Mouse (Mus musculus) Patski (cell line): ENCODE data around the gene P2ry6. TPM values are rescaled to one million over a fixed set of nuclear protein-coding genes. Genes with fewer than 3 reads are reported as not detected.

Source experiments
- ATAC-seq: fragments of 100-300 bp; one replicate; pipeline ENCODE4 v1.8.0; 2021
- CTCF ChIA-PET: fragments of 350-600 bp; sonication (Branson Sonifier 250); formaldehyde crosslinking; loops from one replicate; lab custom pipeline; 2022; ENCODE audit warnings: inconsistent platforms; lab: Charles Lee
- POLR2A ChIA-PET: fragments of 350-600 bp; sonication (Branson Sonifier 250); formaldehyde crosslinking; loops from one replicate; lab custom pipeline; 2022; ENCODE audit warnings: antibody characterized with exemption, inconsistent platforms; lab: Charles Lee
- DNase-seq: peaks from one replicate; pipeline ENCODE4 v3.0.0-alpha.2; 2011; ENCODE audit warnings: low read depth, low spot score
- H3K27me3 ChIP-seq: fragments of 371-371 bp; one replicate; pipeline ENCODE4 v1.5.1; 2021
- CTCF ChIP-seq: fragments of 100-300 bp; IDR thresholded peaks from one replicate; pipeline ENCODE4 v1.5.1; 2021
- in situ Hi-C: fragments of 300-500 bp; cut with MboI; formaldehyde crosslinking; loops from 3 replicates; pipeline ENCODE4 v1.11.1; 2018; ENCODE audit warnings: low pct_unique_long_range_greater_than_20kb, mixed read lengths
- polyA plus RNA-seq: library from polyadenylated mRNA; unstranded; gene quantifications from one replicate; pipeline ENCODE4 v1.2.3, GENCODE M21; 2021

Gene P2ry6
- polyA plus RNA-seq, 1 experiment from 2014 or later = 0.22 TPM

GRCm38 (mm10) chr7:100931316-100931925, 43.0 kb downstream of the P2ry6 start:
- in situ Hi-C loops = loop anchor here (10.0 kb wide), 1 partner anchor 57 kb away; no protein-coding TSS in a partner anchor
- no peaks in the 10 kb centered on the region for H3K27me3 ChIP-seq
- CTCF ChIA-PET = interaction anchor here (1.1 to 3.2 kb wide), 4 partner anchors 13 to 65 kb away, joined by 3 to 17 read pairs (median 3); no protein-coding TSS in a partner anchor
- TF ChIP-seq CTCF = no peak
- ATAC-seq = no peak
- POLR2A ChIA-PET = interaction anchor here (0.6 to 4.4 kb wide), 8 partner anchors 9 to 1015 kb away, joined by 3 to 33 read pairs (median 4); no protein-coding TSS in a partner anchor
- DNase-seq = no peak

DNA sequence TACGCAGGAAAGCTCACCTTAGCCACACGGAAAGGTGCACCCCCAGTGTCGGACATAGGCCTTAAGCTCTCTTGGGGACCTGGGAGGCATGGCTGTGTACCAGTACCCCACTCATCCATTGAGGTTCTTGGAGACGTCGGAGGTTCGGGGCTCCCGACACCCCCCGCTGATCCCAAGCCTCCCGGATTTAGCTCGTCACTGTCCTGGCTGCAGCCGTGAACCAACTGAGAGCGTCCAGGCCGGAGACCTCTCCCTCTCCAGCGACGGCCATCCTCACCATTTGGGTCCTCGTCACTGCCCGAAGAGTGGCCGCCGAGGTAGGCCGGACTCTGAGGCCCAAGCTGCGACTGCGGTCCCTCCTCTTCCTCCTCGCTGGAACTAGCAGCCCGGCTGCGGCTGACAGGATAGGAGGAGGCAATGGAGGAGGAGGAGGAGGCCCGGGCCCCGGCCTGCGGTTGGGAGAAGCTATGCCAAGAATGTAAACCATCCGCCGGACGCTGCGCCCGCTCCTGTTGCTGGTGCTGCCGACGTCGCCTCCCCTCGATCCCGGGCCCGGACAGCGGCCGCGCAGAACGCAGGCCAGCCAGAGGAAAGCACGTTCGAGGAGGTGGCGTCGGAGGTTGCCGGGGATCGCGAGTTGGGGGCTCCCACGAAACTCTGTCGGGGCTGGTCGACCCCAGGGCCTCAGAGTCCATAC, 43.7 kb downstream of the P2ry6 start:
- DNase-seq = no peak
- ATAC-seq = peak; percentile 42
- TF ChIP-seq CTCF = no peak
- ChIA-PET POLR2A (interaction anchor here (0.6 to 4.4 kb wide), 10 partner anchors 8 to 1777 kb away, joined by 3 to 33 read pairs (median 5); no protein-coding TSS in a partner anchor), CTCF (interaction anchor here (0.6 to 3.2 kb wide), 6 partner anchors 13 to 64 kb away, joined by 3 to 17 read pairs (median 3); no protein-coding TSS in a partner anchor)
- no peaks in the 10 kb centered on the region for H3K27me3 ChIP-seq
- in situ Hi-C loops = loop anchor here (10.0 kb wide), 1 partner anchor 56 kb away; no protein-coding TSS in a partner anchor

DNA sequence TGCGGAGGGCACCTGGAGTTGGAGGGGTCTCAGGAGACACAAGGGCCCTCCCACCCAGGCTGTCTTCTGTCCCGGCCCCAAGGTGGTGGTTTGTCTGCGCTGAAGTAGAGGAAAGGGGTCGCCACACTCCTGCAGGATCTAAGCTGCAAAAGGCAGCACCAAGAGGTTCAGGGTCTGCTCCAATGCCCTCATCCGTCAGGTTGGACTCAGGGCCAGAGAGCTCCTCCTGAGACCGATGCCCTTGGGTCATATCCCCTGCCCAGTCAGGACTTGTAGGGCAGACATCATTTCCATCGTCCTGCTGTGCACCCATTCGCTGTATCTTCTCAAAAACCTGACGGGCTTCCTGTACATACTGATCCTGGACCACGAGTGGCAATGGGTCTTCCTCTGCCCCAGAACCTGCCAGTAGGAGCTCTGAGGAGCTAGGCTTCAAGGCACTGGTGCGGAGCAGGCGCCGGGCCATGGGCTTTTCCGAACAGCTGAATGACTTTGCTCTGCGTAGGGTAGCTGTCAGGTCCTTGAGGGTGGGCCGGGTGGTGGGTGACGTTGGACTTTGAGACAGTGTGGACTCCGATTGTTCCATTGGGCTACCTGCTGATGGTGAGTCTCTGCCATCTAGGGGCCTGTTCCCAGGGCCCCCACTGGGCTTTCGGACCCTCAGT, 44.7 kb downstream of the P2ry6 start:
- ATAC-seq = no peak
- ChIA-PET CTCF (interaction anchor here (0.6 to 3.2 kb wide), 5 partner anchors 13 to 27 kb away, joined by 3 to 17 read pairs (median 3); no protein-coding TSS in a partner anchor), POLR2A (interaction anchor here (0.6 to 4.4 kb wide), 5 partner anchors 10 to 1776 kb away, joined by 5 to 33 read pairs (median 15); no protein-coding TSS in a partner anchor)
- TF ChIP-seq CTCF = no peak
- no peaks in the 10 kb centered on the region for H3K27me3 ChIP-seq
- no peak for DNase-seq
- in situ Hi-C loops = loop anchor here (10.0 kb wide), 1 partner anchor 55 kb away; no protein-coding TSS in a partner anchor

DNA sequence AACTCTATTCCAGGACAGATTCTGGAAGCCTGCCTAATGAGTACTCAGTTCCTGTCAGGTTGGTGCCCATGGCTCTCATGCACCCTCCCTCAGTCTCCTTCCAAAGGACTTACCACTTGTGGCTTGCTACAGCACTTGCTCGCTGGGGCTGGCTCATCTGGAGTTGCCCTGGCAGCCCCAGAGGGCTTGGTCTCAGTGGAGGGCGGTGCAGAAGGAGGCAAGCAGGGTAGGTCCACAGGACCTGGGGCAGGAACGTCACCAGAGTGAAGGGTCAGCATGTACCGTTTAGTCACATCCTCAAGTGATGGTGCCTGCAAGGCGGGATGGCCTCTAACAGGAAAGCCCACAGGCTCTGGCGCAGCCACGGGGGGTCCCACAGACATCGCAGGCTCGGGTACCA, 46.0 kb downstream of the P2ry6 start:
- in situ Hi-C loops = no loop called here
- DNase-seq = no peak
- ATAC-seq = no peak
- ChIA-PET POLR2A (interaction anchor here (4.2 to 4.4 kb wide), 2 partner anchors 9 to 21 kb away, joined by 32 to 33 read pairs; no protein-coding TSS in a partner anchor), CTCF (no interaction called here)
- no peaks in the 10 kb centered on the region for H3K27me3 ChIP-seq
- no peak for TF ChIP-seq CTCF

DNA sequence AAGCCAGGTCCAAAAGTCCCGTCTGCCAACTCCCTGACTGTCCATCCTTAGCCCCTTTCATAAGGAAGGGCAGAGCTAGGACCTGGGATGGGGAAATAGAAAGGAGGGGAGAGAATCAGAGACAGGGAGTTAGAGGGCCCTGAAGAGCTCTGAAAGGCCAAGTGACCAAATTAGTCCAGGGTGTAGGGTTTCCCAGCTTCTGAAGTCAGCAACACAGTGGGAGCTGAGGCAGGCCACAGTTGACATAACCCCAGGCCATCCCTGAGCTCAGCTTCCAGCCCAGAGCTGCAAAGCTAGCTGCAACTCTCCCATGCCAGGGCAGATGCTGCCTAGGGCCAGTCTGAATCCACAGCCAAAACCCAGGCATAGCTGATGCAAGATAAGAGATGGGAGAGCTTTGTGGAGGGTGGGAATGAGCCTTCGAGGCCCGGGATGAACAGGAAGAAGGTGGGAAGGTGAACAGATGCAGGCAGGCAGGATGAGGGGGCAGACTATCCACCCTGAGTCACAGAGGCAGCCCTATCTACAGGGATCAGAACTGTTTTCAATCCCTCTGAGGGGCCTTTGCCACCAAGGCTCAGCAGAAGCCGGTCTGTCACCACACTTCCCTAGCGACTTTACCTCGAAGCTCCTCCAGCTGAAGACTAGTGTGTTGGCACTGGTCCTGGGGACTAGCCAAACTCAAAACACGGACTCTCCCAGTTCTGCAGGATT, 47.0 kb downstream of the P2ry6 start:
- no peak for TF ChIP-seq CTCF
- in situ Hi-C loops = no loop called here
- H3K27me3 ChIP-seq = no peaks in the 10 kb centered on the region
- POLR2A ChIA-PET = interaction anchor here (0.6 to 1.4 kb wide), 4 partner anchors 9 to 26 kb away, joined by 3 to 6 read pairs (median 4); no protein-coding TSS in a partner anchor
- CTCF ChIA-PET = interaction anchor here (0.9 to 1.8 kb wide), 3 partner anchors 9 to 124 kb away, joined by 3 to 15 read pairs (median 3); no protein-coding TSS in a partner anchor
- DNase-seq (no peak), ATAC-seq (no peak)

GRCm38 (mm10) chr7:100926311-100926923, 48.0 kb downstream of the P2ry6 start:
- in situ Hi-C loops = no loop called here
- ChIA-PET CTCF (interaction anchor here (1.4 to 1.8 kb wide), 2 partner anchors 18 to 19 kb away, joined by 14 to 15 read pairs; no protein-coding TSS in a partner anchor), POLR2A (interaction anchor here (1.4 kb wide), 1 partner anchor 19 kb away, joined by 6 read pairs; no protein-coding TSS in a partner anchor)
- H3K27me3 ChIP-seq = no peaks in the 10 kb centered on the region
- ATAC-seq = no peak
- TF ChIP-seq CTCF = no peak
- no peak for DNase-seq

GRCm38 (mm10) chr7:100924674-100925445, 49.6 kb downstream of the P2ry6 start:
- ChIA-PET CTCF (interaction anchor here (0.9 to 1.4 kb wide), 2 partner anchors 17 to 54 kb away, joined by 3 to 14 read pairs; no protein-coding TSS in a partner anchor), POLR2A (interaction anchor here (0.9 kb wide), 1 partner anchor 15 kb away, joined by 3 read pairs; no protein-coding TSS in a partner anchor)
- in situ Hi-C loops = no loop called here
- ATAC-seq (no peak), DNase-seq (no peak)
- H3K27me3 ChIP-seq = no peaks in the 10 kb centered on the region
- no peak for TF ChIP-seq CTCF

DNA sequence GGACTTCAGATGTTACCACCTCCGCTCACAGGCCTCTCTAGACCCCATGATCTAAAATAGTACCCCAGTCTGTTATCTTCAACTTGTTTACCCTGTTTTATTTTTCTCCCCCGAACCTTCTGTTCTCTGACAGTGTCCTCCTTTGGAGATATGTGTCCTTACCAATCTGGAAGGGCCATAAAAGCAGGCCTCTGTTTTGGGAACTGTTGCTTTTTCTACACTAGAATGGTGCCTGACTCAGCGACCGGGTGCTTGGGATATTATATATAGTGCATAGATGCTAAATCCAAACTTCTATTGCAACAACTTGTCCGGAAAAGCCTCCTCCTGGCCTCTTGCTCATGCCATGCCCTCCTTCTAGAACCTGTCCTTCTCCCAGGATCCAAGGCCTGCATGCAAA, 50.2 kb downstream of the P2ry6 start:
- in situ Hi-C loops = no loop called here
- no peak for TF ChIP-seq CTCF
- ChIA-PET CTCF (interaction anchor here (0.6 to 2.2 kb wide), 2 partner anchors 13 to 15 kb away, joined by 3 to 7 read pairs; no protein-coding TSS in a partner anchor), POLR2A (interaction anchor here (0.9 kb wide), 1 partner anchor 15 kb away, joined by 3 read pairs; no protein-coding TSS in a partner anchor)
- no peaks in the 10 kb centered on the region for H3K27me3 ChIP-seq
- DNase-seq (no peak), ATAC-seq (no peak)
